Mouse (Mus musculus) ES-Bruce4 (cell line): Measurements from ENCODE around the gene Tvp23b.

ENCODE experiments used
- CTCF ChIP-seq: IDR thresholded peaks from one replicate; pipeline ENCODE4 v1.8.1; 2011; ENCODE audit warnings: low read depth, low read length
- EP300 ChIP-seq: IDR thresholded peaks from 2 replicates; pipeline ENCODE4 v1.6.1; 2011; ENCODE audit warnings: low read depth, low read length; ENCODE audit not compliant: insufficient read depth
- POLR2A ChIP-seq: IDR thresholded peaks from one replicate; pipeline ENCODE4 v1.8.1; 2011; ENCODE audit warnings: low read length; ENCODE audit not compliant: insufficient read depth

DNA sequence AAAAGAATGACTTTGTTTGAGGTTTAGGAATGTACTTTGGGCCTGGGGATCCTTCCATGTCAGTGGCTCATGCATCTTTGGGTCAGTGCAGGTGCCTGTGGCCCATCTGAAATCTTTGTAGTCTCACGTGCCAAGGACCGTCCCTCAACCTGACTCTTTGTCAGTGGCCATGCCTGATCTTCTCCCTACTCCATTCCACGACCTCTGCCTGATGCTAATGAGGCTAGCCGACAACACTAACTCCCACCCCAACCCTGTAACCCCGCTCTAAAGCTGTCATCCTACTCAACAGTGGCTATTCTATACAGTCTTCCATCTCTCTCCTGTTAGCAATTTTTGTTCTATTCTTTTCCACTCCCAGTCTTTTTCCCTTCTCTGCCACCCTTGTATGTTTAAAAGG is 75.9 kb downstream of the Tvp23b start:
- TF ChIP-seq CTCF (no peak), POLR2A (no peak), EP300 (no peak)
